Mouse (Mus musculus): ENCODE data around the gene Olfr70.

GRCm38 (mm10) chr4:43652726-43653125 lies 47.9 kb downstream of the Olfr70 start:
- no peak for TF ChIP-seq CTCF (IDR thresholded peaks at IDR 0.05; ENCODE audit: extremely low read depth, insufficient read depth, insufficient read length, insufficient replicate concordance)
- no peak for TF ChIP-seq POLR2A (IDR thresholded peaks at IDR 0.05; ENCODE audit: low read depth, low read length)
